Mouse (Mus musculus) intestine, postnatal 0 days (tissue): Measurements from ENCODE around the gene Mex3d. TPM values are rescaled to one million over a fixed set of nuclear protein-coding genes. Genes with fewer than 3 reads are reported as not detected.

Experiments
- ATAC-seq: fragments of 200-750 bp; cut with Nextera tagmentation; 2 replicates; pipeline ENCODE4 v1.8.0; 2017; ENCODE audit warnings: mild to moderate bottlenecking, moderate TSS enrichment, moderate library complexity
- H3K27ac ChIP-seq: fragments of 300-500 bp; sonication (generic); 2 replicates; pipeline ENCODE4 v1.5.1; 2014; ENCODE audit warnings: mild to moderate bottlenecking, low read depth, low read length, moderate library complexity
- H3K27me3 ChIP-seq: fragments of 300-500 bp; sonication (generic); replicated peaks from 2 replicates; pipeline ENCODE4 v1.6.1; 2014; ENCODE audit warnings: low read length, mixed read lengths; ENCODE audit not compliant: control insufficient read depth, insufficient read depth
- H3K36me3 ChIP-seq: fragments of 300-500 bp; sonication (generic); 2 replicates; pipeline ENCODE4 v1.6.1; 2014; ENCODE audit warnings: mild to moderate bottlenecking, moderate library complexity; ENCODE audit not compliant: control insufficient read depth, insufficient read depth
- H3K4me1 ChIP-seq: fragments of 300-500 bp; sonication (generic); replicated peaks from 2 replicates; pipeline ENCODE4 v1.6.1; 2014; ENCODE audit warnings: antibody characterized with exemption, low read length, mixed read lengths; ENCODE audit not compliant: control insufficient read depth, insufficient read depth
- H3K4me2 ChIP-seq: fragments of 300-500 bp; sonication (generic); replicated peaks from 2 replicates; pipeline ENCODE4 v1.6.1; 2014; ENCODE audit warnings: low read depth, mild to moderate bottlenecking, moderate library complexity
- H3K4me3 ChIP-seq: fragments of 300-500 bp; sonication (generic); 2 replicates; pipeline ENCODE4 v1.5.1; 2014; ENCODE audit warnings: low read depth, low read length
- H3K9ac ChIP-seq: fragments of 300-500 bp; sonication (generic); 2 replicates; pipeline ENCODE4 v1.6.1; 2014; ENCODE audit warnings: mild to moderate bottlenecking, low read depth, low read length
- H3K9me3 ChIP-seq: fragments of 300-500 bp; sonication (generic); 2 replicates; pipeline ENCODE4 v1.6.1; 2016; ENCODE audit warnings: mixed run types; ENCODE audit not compliant: control insufficient read depth
- CTCF ChIP-seq: sonication (generic); IDR thresholded peaks from 2 replicates; pipeline ENCODE4 v1.5.1; 2016; ENCODE audit warnings: low read depth, mild to moderate bottlenecking, control low read depth, antibody characterized with exemption, moderate library complexity
- WGBS: fragments of 180-500 bp; shearing (Covaris S2); extraction: QIAGEN DNeasy Blood & Tissue Kit; methylation state at CpG from one replicate; pipeline ENCODE4 v1.1.7; 2014; 5-methylcytosine and 5-hydroxymethylcytosine counted together
- polyA plus RNA-seq: library from polyadenylated mRNA; unstranded; fragments of >200 nt; fragmentation: Nextera tagmentation; extraction: Ambion mirVana; gene quantifications from 2 replicates; pipeline ENCODE4 v1.2.1, GENCODE M21; 2015

Gene Mex3d
- polyA plus RNA-seq, 1 experiment from 2014 or later, result 4.2 TPM

DNA sequence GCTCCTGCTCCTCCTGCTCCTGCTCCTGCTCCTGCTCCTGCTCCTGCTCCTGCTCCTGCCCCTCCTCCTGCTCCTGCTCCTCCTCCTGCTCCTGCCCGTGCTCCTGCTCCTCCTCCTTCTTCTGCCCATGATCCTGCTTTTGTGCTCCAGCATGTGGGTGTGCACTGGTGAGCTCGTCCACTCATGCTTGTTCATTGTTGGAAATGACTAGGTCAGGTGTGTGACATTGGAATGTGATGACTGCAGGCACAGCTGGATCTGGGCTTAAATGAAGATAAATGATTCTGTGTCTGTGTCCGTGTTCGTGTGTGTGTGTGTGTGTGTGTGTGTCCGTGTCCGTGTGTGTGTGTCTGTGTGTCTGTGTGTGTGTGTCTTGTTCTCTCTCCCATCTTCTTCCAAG is 19.1 kb downstream of the Mex3d start:
- no peaks in the 10 kb centered on the region for H3K4me1 ChIP-seq
- 88% methylated on average over 6 of the region's 6 CpGs for WGBS
- ATAC-seq, result no peak
- H3K4me3 ChIP-seq, result no peak overlapping the region
- H3K36me3 ChIP-seq, result no peaks in the 10 kb centered on the region
- no peak for TF ChIP-seq CTCF
- no peak overlapping the region for H3K4me2 ChIP-seq
- H3K9ac ChIP-seq, result no peak overlapping the region
- H3K27ac ChIP-seq, result no peak overlapping the region
- peaks cover 5% of the 10 kb centered on the region; the same call in 1 of the 2 replicates for H3K27me3 ChIP-seq
- no peaks in the 10 kb centered on the region for H3K9me3 ChIP-seq

DNA sequence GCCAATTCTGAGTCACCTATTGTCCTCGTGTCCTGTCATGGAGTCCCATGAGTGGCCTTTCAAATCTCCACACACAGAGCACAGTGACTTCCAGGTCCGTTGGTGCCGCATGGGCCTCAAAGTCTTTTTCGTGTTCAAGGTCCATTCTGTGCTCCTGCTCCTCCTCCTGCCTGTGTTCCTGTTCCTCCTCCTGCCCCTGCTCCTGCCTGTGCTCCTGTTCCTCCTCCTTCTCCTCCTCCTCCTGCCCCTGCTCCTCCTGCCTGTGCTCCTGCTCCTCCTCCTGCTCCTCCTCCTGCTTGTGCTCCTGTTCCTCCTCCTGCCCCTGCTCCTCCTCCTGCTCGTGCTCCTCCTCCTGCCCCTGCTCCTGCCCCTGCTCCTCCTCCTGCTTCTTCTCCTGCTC is 19.5 kb downstream of the Mex3d start:
- TF ChIP-seq CTCF, result no peak
- Histone ChIP-seq H3K36me3 (no peaks in the 10 kb centered on the region), H3K9ac (no peak overlapping the region), H3K4me1 (no peaks in the 10 kb centered on the region), H3K27ac (no peak overlapping the region), H3K4me3 (no peak overlapping the region), H3K4me2 (no peak overlapping the region), H3K9me3 (no peaks in the 10 kb centered on the region), H3K27me3 (peaks cover 5% of the 10 kb centered on the region; the same call in 1 of the 2 replicates)
- WGBS, result 37% methylated on average over 5 of the region's 5 CpGs
- ATAC-seq, result 0 out of 2 replicates have a peak, but pooled peaks have one; percentile 12

DNA sequence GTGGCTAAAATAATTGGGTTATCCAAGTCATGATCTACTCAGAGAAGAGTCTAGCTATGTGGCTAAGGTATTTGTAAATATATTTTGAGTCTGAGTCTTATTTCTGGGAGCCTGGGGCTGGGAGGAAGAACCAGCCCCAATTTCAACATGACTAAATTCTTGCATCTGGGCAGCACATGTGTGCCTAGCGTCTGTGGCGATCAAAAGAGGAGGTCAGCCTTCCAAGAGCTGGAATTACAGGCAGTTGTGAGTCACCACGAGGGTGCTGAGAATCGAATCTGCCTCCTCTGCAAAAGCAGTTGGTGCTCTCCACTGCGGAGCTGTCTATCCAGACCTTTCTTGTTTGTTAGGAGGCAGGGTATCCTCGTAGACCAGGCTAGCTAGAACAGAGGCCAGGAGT is 21.7 kb downstream of the Mex3d start:
- H3K4me2 ChIP-seq, result no peak overlapping the region
- TF ChIP-seq CTCF, result no peak
- H3K9ac ChIP-seq, result no peak overlapping the region
- no peak overlapping the region for H3K27ac ChIP-seq
- 71% methylated on average over 6 of the region's 6 CpGs for WGBS
- no peak overlapping the region for H3K4me3 ChIP-seq
- ATAC-seq, result no peak
- peaks cover 5% of the 10 kb centered on the region; the same call in 1 of the 2 replicates for H3K27me3 ChIP-seq
- no peaks in the 10 kb centered on the region for H3K9me3 ChIP-seq
- no peaks in the 10 kb centered on the region for H3K36me3 ChIP-seq
- H3K4me1 ChIP-seq, result no peaks in the 10 kb centered on the region

- H3K27ac ChIP-seq, result no peak overlapping the region
- no peak overlapping the region for H3K4me2 ChIP-seq
- H3K36me3 ChIP-seq, result no peaks in the 10 kb centered on the region
- H3K9me3 ChIP-seq, result no peaks in the 10 kb centered on the region
- H3K4me1 ChIP-seq, result no peaks in the 10 kb centered on the region
- WGBS, result 43% methylated on average over 6 of the region's 6 CpGs
- no peak for ATAC-seq
- TF ChIP-seq CTCF, result no peak
- no peak overlapping the region for H3K9ac ChIP-seq
- H3K4me3 ChIP-seq, result no peak overlapping the region
- H3K27me3 ChIP-seq, result peaks cover 12% of the 10 kb centered on the region
Observed at GRCm38 (mm10) chr10:80363734-80364133, 23.7 kb downstream of the Mex3d start.

- Histone ChIP-seq H3K27ac (no peak overlapping the region), H3K4me2 (peak overlapping the region; percentile 61), H3K9ac (no peak overlapping the region), H3K4me3 (peak overlapping the region; percentile 25), H3K9me3 (no peaks in the 10 kb centered on the region), H3K27me3 (peaks cover 53% of the 10 kb centered on the region), H3K36me3 (no peaks in the 10 kb centered on the region), H3K4me1 (0 out of 2 replicates have a peak, but pooled peaks cover 3% of the 10 kb centered on the region)
- peak; percentile 31 for ATAC-seq
- 6% methylated on average over 30 of the region's 31 CpGs for WGBS
- peak; percentile 48 for TF ChIP-seq CTCF
Observed at GRCm38 (mm10) chr10:80357994-80358639, 29.3 kb downstream of the Mex3d start.

GRCm38 (mm10) chr10:80357336-80357735 is 30.1 kb downstream of the Mex3d start:
- peaks cover 53% of the 10 kb centered on the region for H3K27me3 ChIP-seq
- 0 out of 2 replicates have a peak, but pooled peaks have one; percentile 3 for ATAC-seq
- H3K9ac ChIP-seq, result no peak overlapping the region
- H3K4me3 ChIP-seq, result peak overlapping the region; percentile 25
- 30% methylated on average over 7 of the region's 7 CpGs for WGBS
- no peak overlapping the region for H3K27ac ChIP-seq
- no peaks in the 10 kb centered on the region for H3K9me3 ChIP-seq
- no peaks in the 10 kb centered on the region for H3K36me3 ChIP-seq
- H3K4me2 ChIP-seq, result peak overlapping the region; percentile 61
- 0 out of 2 replicates have a peak, but pooled peaks cover 3% of the 10 kb centered on the region for H3K4me1 ChIP-seq
- TF ChIP-seq CTCF, result no peak
